Mouse (Mus musculus) limb, embryonic 14.5 days (tissue): ENCODE data around the gene Ntrk2. TPM values are rescaled to one million over a fixed set of nuclear protein-coding genes. Genes with fewer than 3 reads are reported as not detected.

Source experiments
- ATAC-seq: fragments of 200-750 bp; cut with Nextera tagmentation; 2 replicates; pipeline ENCODE4 v1.8.0; 2017; ENCODE audit warnings: low read depth, moderate number of reproducible peaks, moderate TSS enrichment; ENCODE audit not compliant: low FRiP score
- DNase-seq: peaks from one replicate; pipeline ENCODE4 v3.0.0-alpha.2; 2015; ENCODE audit warnings: low spot score
- H3K27ac ChIP-seq: fragments of 300-500 bp; sonication (generic); replicated peaks from 2 replicates; pipeline ENCODE4 v1.5.1; 2014; ENCODE audit warnings: low read depth, mild to moderate bottlenecking, low read length, moderate library complexity, mixed read lengths
- H3K27me3 ChIP-seq: fragments of 300-500 bp; sonication (generic); 2 replicates; pipeline ENCODE4 v1.6.1; 2014; ENCODE audit warnings: low read length, mixed read lengths; ENCODE audit not compliant: control insufficient read depth, insufficient read depth
- H3K36me3 ChIP-seq: fragments of 300-500 bp; sonication (generic); 2 replicates; pipeline ENCODE4 v1.6.1; 2014; ENCODE audit warnings: mild to moderate bottlenecking, low read length, moderate library complexity, mixed read lengths; ENCODE audit not compliant: control insufficient read depth, insufficient read depth
- H3K4me1 ChIP-seq: fragments of 300-500 bp; sonication (generic); 2 replicates; pipeline ENCODE4 v1.6.1; 2014; ENCODE audit warnings: antibody characterized with exemption, low read length, mixed read lengths; ENCODE audit not compliant: control insufficient read depth, insufficient read depth
- H3K4me2 ChIP-seq: fragments of 300-500 bp; sonication (generic); replicated peaks from 2 replicates; pipeline ENCODE4 v1.6.1; 2014; ENCODE audit warnings: low read depth, mild to moderate bottlenecking, low read length, moderate library complexity; ENCODE audit not compliant: severe bottlenecking
- H3K4me3 ChIP-seq: fragments of 300-500 bp; sonication (generic); replicated peaks from 2 replicates; pipeline ENCODE4 v1.5.1; 2014; ENCODE audit warnings: low read length
- H3K9ac ChIP-seq: fragments of 300-500 bp; sonication (generic); 2 replicates; pipeline ENCODE4 v1.6.1; 2014; ENCODE audit warnings: mild to moderate bottlenecking, low read depth, low read length, moderate library complexity; ENCODE audit not compliant: severe bottlenecking
- H3K9me3 ChIP-seq: fragments of 300-500 bp; sonication (generic); 2 replicates; pipeline ENCODE4 v1.6.1; 2016; ENCODE audit warnings: low read length; ENCODE audit not compliant: control insufficient read depth
- POLR2A ChIP-seq: fragments of 200-500 bp; IDR thresholded peaks from 2 replicates; pipeline ENCODE4 v1.8.0; 2012; ENCODE audit warnings: inconsistent platforms, mild to moderate bottlenecking, moderate library complexity, borderline replicate concordance; ENCODE audit not compliant: insufficient read depth, insufficient read length; ENCODE audit errors: extremely low read depth
- WGBS: fragments of 180-500 bp; shearing (Covaris S2); extraction: QIAGEN DNeasy Blood & Tissue Kit; methylation state at CpG from one replicate; pipeline ENCODE4 v1.1.7; 2014; 5-methylcytosine and 5-hydroxymethylcytosine counted together
- polyA plus RNA-seq, 2 experiments: library from polyadenylated mRNA; depleted of rRNA in 1 of 2; stranded (reverse) in 1 of 2; unstranded in 1 of 2; fragments of >200 nt; fragmentation: Nextera tagmentation in 1 of 2; extraction: Ambion mirVana in 1 of 2; gene quantifications; 2 replicates each; pipeline versions ENCODE4 v1.2.1 to v1.2.3; 2012 to 2014

Gene Ntrk2
- polyA plus RNA-seq, 2 experiments, result 15.8 to 18.2 TPM

- TF ChIP-seq POLR2A, result no peak
- Histone ChIP-seq H3K9me3 (peaks cover 10% of the 10 kb centered on the region; the same call in 1 of the 2 replicates), H3K4me2 (no peak overlapping the region), H3K27me3 (no peaks in the 10 kb centered on the region), H3K4me3 (no peak overlapping the region), H3K4me1 (no peaks in the 10 kb centered on the region), H3K36me3 (no peaks in the 10 kb centered on the region), H3K9ac (no peak overlapping the region), H3K27ac (no peak overlapping the region)
- 87% methylated on average over 5 of the region's 5 CpGs for WGBS
- DNase-seq, result no peak
- ATAC-seq, result no peak
Observed at GRCm38 (mm10) chr13:59117233-59117632, 310.9 kb downstream of the Ntrk2 start.

- H3K36me3 ChIP-seq, result no peaks in the 10 kb centered on the region
- DNase-seq (no peak), ATAC-seq (no peak)
- H3K9ac ChIP-seq, result no peak overlapping the region
- 72% methylated on average over 10 of the region's 10 CpGs for WGBS
- peaks cover 8% of the 10 kb centered on the region; the same call in 1 of the 2 replicates for H3K9me3 ChIP-seq
- no peaks in the 10 kb centered on the region for H3K27me3 ChIP-seq
- TF ChIP-seq POLR2A, result no peak
- no peak overlapping the region for H3K27ac ChIP-seq
- no peak overlapping the region for H3K4me2 ChIP-seq
- H3K4me1 ChIP-seq, result no peaks in the 10 kb centered on the region
- H3K4me3 ChIP-seq, result no peak overlapping the region
Observed at GRCm38 (mm10) chr13:59119596-59120394, 313.4 kb downstream of the Ntrk2 start.

- 70% methylated on average over 7 of the region's 7 CpGs for WGBS
Observed at GRCm38 (mm10) chr13:59143141-59143744, 336.9 kb downstream of the Ntrk2 start.

GRCm38 (mm10) chr13:59144321-59144856, 338.0 kb downstream of the Ntrk2 start:
- no peak overlapping the region for H3K27ac ChIP-seq
- no peaks in the 10 kb centered on the region for H3K27me3 ChIP-seq
- H3K9me3 ChIP-seq, result no peaks in the 10 kb centered on the region
- H3K36me3 ChIP-seq, result no peaks in the 10 kb centered on the region
- ATAC-seq (no peak), DNase-seq (no peak)
- H3K4me3 ChIP-seq, result no peak overlapping the region
- TF ChIP-seq POLR2A, result no peak
- WGBS, result 71% methylated on average over 11 of the region's 11 CpGs
- H3K9ac ChIP-seq, result no peak overlapping the region
- H3K4me2 ChIP-seq, result no peak overlapping the region
- no peaks in the 10 kb centered on the region for H3K4me1 ChIP-seq

More at GRCm38 (mm10) chr13:59143141-59143744, 336.9 kb downstream of the Ntrk2 start:
- Histone ChIP-seq H3K9me3 (no peaks in the 10 kb centered on the region), H3K27me3 (no peaks in the 10 kb centered on the region), H3K27ac (no peak overlapping the region), H3K4me2 (no peak overlapping the region), H3K36me3 (no peaks in the 10 kb centered on the region), H3K4me1 (no peaks in the 10 kb centered on the region), H3K4me3 (no peak overlapping the region), H3K9ac (no peak overlapping the region)
- DNase-seq, result no peak
- no peak for TF ChIP-seq POLR2A
- ATAC-seq, result no peak

- no peaks in the 10 kb centered on the region for H3K36me3 ChIP-seq
- H3K9me3 ChIP-seq, result no peaks in the 10 kb centered on the region
- no peak overlapping the region for H3K4me3 ChIP-seq
- no peak overlapping the region for H3K9ac ChIP-seq
- H3K27me3 ChIP-seq, result no peaks in the 10 kb centered on the region
- no peak for TF ChIP-seq POLR2A
- no peak overlapping the region for H3K4me2 ChIP-seq
- no peak for ATAC-seq
- no peaks in the 10 kb centered on the region for H3K4me1 ChIP-seq
- DNase-seq, result no peak
- WGBS, result 62% methylated on average over 21 of the region's 21 CpGs
- no peak overlapping the region for H3K27ac ChIP-seq
Observed at GRCm38 (mm10) chr13:59145677-59146555, 339.5 kb downstream of the Ntrk2 start.
